Mouse (Mus musculus): ENCODE results near the gene Tmem116.
"Not testable (repeated sequence)": the region's sequence is repeated elsewhere in the genome, so short reads cannot be mapped to it uniquely, and the experiment has no call there.

Tmem116 gene

DNA sequence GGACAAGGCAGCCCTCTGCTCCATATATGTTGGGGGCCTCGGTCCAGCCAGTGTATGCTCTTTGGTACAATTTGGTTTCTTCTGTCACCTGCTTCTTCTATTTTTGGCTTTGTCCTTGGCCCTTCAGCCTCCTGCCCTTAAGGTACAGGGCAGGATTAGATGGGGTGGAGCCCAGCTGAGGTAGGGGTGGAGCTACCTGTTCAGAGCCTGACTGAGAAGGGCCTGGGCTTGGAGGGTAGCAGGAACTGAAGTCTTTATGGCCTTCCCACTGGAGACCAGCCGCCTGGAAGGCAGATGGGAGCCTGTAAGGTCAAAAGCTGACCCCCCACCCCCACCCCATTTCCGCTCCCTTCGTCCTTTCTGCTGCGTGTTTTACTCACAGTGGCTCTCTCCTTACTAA is 11.3 kb downstream of the Tmem116 start:
- DNase-seq, result peak; percentile 78 to 86

DNA sequence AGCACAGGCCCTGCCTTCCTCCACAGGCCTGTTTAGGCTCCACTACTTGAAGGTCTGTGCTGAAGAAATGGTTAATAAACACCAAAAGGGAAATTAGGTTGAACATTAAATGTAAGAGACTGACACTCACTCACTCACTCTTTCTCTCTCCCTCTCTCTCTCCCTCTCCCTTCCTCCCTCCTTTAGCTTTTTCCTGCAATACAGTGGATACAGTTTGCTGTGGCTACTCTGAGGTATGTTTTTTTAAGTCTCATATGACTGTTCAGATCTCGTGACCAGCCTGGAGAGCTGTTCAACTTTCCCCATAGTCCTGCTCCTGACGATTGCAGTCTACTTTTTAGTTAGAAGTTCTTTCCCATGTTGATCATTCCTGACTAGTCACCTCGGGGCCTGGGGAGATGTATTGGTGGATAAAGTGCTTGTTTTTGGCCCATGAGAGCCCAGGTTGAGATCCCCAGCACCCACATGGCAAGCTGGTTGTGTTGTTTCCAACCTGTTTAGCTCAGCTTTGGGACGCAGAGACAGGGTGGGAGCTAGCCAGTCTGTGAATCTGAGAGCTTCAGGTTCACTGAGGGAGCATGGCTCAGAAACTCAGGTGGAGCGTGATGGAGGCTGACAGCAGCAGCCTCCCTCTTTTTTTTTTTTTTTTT is 12.0 kb downstream of the Tmem116 start:
- DNase-seq, result peak; percentile 21 to 32

DNA sequence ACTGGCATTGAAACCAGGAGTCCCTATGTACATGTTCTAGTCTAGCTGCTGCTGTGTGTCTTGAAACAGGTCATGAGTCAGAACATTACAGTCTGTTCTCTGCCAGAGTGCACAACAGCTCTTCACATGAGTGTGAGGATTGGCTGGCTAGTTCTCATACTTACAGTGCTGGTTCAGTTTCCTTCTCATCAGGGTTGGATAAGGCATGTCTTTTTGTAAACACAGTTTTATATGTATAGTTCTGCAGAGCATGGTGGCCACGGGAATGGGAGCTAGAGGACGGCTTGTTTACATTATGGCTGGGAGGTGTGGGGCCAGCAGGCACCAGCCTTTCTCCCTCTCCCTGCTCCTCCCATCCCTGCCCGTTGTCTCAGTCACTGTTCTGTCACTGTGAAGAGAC is 17.9 kb downstream of the Tmem116 start:
- DNase-seq, result no peak

DNA sequence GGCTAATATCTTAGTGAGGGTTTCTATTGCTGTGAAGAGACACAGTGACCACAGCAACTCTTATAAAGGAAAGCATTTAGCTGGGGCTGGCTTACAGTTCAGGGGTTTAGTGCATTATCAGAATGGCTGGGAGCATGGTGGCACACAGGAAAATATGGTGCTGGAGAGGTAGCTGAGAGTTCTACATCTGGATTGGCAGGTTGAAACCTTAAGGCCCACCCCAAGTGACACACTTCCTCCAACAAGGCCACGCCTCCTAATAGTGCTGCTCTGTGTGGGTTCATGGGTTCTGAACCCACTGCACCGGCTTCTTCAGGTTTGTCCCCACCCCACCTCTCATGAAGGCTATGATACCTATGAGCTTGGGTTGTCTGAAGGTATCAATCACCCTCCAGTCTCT is 20.7 kb downstream of the Tmem116 start:
- DNase-seq, result no peak

DNA sequence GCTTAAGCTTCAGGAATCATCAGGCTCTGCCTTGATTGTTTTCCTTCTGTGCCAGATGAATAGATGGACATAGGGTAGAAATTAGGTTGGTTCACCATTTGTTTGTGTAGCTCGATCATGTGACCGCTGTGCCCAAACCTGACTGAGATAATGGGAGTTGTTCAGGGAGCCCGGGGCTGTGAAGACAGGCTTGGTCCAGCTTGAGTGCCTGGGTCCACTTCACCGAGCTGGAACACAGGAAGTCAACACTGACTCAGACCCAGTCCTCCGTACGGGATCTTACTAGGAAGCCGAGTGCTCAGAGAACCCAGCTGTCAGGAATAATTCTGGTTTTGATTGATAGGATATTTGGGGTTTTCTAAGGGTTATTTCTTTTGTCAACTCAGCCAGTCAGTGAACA is 22.9 kb downstream of the Tmem116 start:
- peak; percentile 29 to 50 for DNase-seq

DNA sequence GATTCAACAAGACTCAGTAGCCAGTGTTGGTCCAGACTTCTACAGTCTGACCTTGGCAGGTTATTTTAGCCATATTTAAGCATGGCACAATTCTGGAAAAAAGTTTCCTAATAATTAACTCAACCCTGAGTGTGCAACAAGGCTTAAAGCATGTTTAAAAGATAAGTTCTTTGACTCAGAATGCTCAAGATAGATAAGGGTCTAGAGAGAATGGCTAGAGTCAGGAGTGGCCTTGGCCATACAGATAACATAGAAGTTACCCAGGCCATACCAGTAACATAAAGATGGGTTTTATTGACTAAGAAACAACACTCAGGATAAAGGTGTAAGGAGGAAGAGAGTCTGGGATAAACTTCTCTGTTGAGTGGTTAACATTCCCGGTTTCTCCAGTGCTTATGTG is 24.3 kb downstream of the Tmem116 start:
- DNase-seq, result no peak

DNA sequence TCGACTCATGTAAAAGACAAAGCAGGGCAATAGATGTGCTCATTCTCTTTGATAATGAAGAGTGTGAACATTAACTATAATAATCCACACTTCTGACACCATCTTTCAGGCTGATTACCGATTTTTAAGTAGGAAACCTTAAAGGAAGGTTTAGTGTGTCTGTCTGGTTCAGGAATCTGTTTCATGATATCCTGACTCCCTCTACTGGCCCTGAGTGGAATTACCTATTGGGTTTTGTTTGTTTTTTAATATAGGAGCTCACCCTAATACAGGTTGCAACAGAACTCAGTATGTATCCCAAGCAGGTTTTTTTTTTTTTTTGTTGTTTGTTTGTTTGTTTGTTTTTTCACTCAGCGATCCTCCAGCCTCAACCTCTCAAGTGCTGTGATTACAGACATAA is 26.0 kb downstream of the Tmem116 start:
- peak; percentile 52 to 69 for DNase-seq

DNA sequence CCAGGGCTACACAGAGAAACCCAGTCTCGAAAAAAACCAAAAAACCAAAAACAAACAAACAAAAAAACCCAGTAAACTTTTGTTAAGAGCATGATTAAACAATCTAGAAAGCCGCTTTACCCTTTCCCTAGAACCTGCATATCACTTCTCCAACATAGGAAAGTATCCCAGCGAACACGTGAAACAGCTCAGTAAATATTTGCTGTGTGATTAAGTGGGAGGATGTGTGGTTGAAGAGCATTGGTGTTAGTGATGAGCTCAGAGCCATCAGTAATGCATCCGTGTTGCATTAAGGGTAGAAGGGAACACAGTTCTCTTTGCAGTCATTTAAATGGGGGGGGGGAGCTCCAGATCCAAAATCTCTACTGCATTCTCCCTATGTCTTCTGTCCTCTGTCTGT is 33.1 kb downstream of the Tmem116 start:
- no peak for DNase-seq

DNA sequence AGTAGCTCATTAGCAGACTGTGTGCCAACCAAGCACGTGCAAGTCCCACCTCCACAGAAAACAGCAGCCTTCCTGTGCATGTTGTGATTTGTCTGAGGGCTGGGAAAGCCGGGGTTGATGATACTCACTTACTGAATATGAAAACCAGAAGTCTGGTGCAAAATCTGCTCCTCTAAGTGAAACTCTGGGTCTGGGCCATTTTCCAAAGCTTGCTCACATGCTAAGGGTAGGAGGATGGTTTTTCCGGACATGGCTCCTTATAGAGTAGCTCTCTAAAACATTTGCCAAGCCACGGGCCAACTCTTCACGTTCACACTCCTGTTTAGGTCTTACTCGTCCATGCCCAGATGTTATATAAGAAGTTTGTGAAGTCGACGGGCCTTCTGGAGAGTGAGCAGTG is 41.6 kb downstream of the Tmem116 start:
- DNase-seq, result no peak

DNA sequence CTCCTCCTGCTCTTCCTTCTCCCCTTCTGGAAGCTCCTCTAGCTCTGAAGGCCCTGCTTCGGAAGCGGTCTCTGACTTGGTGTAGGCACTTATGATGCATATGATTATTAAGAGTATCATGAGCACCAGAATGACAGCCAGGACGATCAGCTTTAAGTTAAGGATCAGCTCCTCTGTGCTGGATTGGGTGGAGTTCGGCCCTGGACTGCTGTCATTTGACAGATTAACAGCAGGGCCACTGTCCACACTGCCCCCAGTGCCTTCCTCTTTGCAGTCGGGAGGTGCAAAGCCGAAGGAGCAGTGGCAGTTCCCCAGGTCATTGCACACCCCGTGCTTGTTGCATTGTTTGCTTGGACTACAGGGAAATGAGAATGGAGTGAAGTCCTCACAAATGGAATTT is 49.0 kb downstream of the Tmem116 start:
- DNase-seq, result no peak

DNA sequence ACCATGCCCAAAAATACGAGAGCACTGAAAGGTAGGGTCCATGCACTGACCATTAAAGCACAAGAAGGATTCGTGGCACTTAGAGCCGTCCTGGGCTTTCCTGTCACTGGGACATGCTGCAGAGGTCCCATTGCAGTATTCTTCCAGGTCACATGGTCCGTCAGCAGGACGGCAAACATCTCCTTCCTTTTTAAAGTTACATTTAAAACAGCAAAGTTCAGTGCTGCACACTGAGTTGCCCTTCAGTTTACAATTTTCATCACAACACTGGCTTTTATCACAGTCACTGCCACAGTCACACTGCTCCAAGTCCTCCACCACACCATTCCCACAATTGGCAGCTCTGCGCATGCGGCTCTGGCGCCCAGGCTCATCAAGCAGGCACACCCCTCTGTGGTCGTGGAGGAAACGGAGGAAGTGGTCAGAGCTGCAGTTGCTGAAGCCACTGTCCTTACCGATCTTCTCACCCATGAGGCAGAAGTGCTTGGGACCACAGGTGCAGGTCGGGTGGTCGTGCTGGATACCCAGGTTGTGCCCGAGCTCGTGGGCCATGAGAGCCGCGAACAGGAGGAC is 49.8 kb downstream of the Tmem116 start:
- not testable (repeated sequence) for DNase-seq

DNA sequence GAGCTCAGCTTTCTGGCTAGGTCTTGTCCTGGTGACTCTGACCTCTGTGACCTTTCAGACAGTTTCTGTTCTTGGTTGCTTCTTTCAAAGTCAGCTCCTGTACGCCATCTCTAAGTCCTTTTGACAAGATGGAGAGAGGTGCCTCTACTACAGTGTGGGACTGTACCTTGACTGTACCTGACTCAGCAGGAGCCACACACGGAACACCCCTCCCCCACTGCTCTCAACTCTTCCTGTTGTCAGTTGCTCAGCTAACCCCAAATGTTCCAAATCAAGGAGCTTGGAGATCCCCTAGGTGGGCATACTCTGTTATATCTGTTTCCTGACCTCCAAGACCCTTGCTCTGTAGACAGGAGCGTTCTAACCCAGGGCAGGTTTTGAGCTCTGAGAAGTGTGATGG is 51.5 kb downstream of the Tmem116 start, which contains the start of gene Adam1b:
TSS of gene Adam1b (minus strand) at position 205 of the 400 bp plus-strand sequence.
- DNase-seq, result no peak

DNA sequence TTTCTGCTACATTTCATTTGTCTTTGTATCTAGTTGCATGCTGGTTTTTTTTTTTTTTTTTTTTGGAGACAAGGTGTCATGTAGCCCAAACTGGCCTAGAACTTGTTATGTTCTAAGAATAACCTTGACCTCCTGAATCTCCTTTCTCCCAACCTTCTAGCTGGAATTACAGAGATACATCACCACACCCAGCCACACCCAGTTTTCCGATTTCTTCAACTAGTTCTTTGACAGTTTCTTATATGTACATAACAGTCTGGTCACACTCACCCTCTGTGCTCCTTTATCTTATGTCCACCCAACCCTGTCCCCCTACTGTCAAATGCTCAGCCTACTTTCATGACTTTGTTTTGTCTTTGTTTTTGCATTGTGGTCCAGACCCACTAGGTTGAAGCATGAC is 55.2 kb downstream of the Tmem116 start:
- DNase-seq, result no peak

DNA sequence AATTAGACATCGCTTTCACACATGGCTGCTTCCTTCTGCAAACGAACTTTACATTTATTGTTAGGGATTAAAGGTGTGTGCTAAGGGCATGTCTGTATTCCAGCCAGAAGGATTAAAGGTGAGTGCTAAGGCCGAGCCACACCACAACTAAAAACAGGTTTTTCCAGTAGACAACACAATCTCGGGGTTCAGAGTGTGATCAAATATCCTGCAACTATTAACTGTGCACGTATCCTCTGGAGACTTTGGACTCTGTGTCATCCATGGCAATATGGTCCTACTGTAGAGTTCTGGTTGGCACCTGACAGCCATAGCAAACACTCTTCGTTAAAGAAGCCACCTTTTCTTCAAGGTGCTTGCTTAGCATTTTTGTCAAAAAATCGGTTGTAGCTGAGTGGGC is 58.3 kb downstream of the Tmem116 start:
- DNase-seq, result no peak

DNA sequence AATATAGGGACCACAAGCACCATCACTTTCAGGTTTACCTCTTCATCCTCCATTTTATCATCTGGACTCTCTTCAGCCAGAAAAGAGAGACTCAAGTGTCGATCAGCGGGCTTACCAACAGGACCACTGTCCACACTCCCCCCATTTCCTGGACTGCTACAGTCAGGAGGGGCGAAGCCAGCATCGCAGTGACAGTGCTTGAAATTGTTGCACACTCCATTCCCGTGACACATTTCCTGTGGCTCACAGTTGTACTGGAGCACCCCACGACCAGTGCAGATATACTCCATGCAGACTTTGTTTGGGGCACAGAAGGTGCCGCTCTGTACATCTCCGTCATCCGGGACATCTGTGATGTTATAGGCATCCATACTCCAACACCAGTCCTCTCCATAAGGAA is 67.3 kb downstream of the Tmem116 start:
- DNase-seq, result no peak

DNA sequence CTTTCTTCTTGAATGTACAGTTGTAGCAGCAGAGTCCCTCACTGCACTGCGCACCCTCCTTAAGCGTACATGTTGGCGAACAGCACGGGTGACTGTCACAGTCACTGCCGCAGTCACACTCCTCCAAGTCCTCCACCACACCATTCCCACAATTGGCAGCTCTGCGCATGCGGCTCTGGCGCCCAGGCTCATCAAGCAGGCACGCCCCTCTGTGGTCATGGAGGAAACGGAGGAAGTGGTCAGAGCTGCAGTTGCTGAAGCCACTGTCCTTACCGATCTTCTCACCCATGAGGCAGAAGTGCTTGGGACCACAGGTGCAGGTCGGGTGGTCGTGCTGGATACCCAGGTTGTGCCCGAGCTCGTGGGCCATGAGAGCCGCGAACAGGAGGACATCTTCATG is 68.1 kb downstream of the Tmem116 start:
- not testable (repeated sequence) for DNase-seq

DNA sequence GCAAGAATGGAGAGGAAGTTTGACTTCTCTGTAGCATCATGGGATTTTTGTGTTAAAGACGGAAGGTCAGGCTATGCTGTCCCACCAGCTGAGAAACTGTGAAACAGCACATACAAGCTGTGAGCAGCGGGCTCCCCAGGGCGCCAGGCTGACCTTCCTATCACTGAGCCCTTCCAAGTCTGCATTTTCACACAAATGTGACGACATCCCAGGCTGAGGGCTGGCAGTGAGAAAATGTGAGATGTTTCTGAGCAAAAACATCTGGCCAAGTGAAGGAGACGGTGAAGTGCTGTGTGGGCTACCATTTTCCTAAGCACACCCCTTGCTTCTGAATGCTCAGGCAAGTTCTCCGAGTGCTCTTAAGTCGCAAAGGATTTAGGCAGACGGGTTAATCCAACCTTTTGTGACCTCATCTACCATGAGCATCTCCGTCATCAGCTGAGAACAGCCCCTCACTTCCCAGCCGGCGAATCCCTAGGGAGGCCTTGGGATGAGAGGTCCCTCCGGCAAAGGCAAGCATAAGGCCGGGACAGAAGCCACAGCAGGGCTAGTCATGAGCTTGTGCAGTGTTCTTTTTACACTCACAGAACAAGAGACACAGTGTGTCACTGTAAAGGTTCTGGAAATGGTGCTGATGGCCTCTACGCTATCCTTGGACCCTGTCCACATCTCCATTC is 74.2 kb downstream of the Tmem116 start:
- DNase-seq, result no peak

DNA sequence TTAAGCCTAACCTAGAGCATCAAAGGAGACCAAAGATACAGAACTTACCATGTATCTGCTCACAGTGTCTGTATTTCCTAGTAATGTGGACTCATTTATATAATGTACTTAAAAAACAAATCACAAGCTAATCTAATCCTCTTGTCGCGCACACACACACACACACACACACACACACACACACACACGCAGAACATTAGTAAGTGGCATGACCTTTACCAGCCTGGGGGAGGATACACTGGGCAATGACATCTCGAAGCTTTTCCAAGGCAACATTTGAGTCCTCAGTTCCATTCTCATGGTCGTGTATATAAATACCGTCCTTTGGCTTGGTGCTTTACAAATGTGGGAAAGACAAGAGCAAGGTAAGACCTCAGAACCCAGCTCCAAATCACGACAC is 74.8 kb downstream of the Tmem116 start:
- DNase-seq, result no peak

DNA sequence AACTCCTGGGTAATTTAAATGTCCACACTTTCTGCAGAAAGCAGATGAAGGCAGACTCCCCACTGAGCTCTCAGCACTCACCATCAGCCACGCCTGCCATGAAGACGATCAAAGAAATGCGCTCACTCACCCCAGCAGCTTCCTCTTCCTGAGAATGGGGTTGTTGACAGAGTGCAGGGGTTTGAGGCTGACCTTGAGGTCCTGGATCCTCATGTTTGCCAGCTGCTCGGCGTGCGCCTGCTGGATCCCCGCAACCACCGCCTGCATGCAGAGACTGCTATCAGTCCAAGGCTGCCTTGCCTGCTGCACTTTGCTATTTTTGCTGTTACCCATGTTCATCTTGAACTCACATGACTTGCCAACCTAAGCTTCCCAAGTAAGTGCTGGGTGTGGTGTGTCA is 75.3 kb downstream of the Tmem116 start:
- DNase-seq, result no peak

DNA sequence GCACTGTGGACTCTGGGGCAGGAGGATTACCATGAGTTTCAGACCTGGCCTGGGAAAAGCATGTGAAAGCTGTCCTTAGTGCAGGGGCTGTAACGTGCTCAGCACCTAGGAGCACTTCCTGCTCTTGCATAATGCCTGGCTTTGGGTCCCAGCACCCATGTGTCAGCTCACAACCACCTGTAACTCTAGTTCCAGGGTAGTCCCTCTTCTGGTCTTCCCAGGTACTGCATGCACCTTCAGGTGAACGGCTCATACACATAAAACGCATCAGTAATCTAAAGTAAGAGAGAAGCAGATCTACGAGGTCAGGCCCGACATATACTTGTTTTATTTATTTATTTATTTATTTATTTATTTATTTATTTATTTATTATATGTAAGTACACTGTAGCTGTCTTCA is 82.8 kb downstream of the Tmem116 start:
- DNase-seq, result peak in 1 of 2 experiments; percentile 56

DNA sequence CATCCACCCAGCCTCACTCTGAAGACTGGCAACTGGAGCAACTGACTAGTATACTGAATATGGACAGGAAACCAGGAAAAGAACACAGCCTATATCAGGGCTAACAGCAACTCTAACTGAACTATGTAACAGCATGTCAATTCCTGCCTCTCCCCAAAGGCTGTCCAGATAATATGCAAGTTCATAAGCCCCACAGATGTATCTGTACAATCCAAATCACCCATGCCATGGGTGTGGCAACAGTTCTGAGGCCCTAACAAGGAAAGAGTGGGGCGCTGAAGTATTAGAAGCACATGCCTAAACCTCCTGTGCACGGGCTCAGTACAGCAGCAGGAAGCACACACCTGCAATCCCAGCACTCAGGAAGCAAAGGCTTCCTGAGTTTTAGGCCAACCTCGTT is 83.4 kb downstream of the Tmem116 start:
- no peak for DNase-seq

DNA sequence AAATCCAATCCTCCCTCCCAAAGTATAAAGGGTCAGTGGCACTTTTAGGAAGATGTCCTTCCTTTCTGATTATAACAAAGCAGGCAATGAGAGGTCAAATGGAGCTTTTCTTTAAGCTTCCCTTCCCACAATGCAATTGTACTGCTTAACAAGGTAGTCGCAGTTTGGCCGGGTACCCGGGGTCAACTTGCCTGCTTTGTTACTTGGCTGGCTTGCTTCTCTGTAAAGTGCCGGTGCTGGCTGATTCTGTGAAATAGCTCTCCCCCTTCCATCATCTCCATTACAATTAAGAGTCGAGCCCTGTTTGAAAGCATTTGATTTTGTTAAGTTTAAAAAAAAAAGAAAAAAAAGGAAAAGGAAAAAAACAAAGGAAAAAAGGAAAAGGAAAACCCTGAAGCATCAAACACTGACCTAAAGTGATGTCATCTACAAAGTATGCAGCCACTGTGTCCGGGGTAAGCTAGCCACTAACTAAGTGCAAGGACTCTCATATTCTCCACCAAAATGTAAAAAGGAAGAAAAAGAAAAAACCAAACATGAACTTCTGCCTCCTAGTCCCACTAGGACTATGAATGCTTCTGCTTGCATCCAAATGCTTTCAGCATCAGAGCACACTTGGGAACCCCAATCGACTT is 85.3 kb downstream of the Tmem116 start:
- DNase-seq, result no peak

DNA sequence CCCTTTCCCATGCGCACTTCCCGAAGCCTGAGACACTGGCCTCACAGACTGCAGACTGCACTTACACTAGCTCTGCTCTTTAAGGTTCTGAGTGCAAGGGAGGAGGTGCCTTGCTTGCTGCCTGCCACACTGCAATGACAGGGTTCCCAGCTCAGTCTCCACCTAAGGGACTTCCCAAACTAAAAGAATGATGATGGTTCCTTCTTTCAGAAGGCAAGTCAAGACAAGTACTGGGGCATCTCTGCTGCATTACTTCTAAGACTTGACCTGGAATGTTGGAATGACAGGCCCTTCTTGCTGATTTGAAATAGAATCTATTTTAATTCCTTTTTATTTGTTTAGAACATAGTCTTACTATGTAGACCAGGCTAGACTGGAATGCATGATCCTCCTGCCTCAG is 85.9 kb downstream of the Tmem116 start:
- no peak for DNase-seq

DNA sequence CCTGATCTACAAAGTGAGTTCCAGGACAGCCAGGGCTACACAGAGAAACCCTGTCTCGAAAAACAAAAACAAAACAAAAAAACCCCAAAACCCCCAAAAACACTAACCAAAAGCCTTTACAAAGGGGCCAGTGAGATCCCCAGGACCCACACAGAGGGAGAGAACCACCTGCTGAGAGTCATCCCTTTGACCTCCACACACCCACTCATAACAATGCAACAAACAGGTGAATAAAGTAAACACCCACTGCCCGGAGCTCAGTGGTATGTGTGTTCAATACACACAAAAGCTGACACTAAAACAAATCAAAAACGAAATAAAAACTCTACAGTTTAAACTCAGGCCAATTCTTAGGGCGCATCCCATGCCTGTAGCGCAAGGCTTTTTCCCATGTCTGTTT is 88.4 kb downstream of the Tmem116 start:
- DNase-seq, result no peak

Data from kidney, postnatal 36 days (tissue).